Mouse (Mus musculus): ENCODE measurements around the gene 4933412E24Rik.

- TF ChIP-seq CTCF (IDR thresholded peaks at IDR 0.05; ENCODE audit: borderline replicate concordance, extremely low read depth, insufficient read depth, insufficient read length) = no peak
- no peak for TF ChIP-seq POLR2A (IDR thresholded peaks at IDR 0.05; ENCODE audit: borderline replicate concordance, extremely low read depth, insufficient read depth, insufficient read length, poor library complexity, severe bottlenecking)
These were observed 32.6 kb downstream of the 4933412E24Rik start for GRCm38 (mm10) chr15:59983777-59984176.

All from brain, embryonic 14.5 days (tissue).